Mouse (Mus musculus): ENCODE data around the gene Selenom.

DNA sequence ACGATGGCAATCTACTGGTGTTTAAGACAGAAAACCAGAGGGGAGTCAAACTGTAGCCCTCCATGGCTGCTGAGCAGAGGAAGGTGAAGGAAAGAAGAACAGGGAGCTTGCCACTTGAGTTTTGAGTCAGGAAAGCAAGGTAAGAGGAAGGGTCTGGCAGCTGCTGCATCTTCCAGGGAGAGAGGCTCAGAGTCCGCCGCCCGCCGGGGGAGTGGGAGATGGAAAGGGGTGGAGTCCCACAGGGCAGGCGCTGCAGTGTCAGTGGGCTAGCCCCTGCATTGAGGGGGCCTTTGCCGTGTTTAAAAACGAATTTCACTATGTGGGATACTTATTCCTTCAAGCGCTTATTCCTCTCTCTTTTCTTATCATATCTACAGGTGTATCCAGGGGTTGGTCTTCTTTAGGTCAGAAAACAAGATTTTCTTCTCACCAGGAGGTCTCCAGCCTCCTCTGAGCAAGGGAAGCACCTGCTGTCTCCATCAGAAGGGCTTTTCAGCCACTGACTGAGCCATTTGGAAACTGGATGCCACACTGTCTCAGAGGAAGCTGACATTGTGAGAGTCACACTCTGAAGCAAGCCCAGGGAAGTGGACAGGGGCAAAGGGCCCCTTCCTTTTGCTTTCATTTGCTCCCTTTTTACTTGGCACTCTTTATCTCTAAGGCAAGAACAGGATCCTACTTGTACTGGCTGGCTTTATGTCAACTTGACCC lies 31.2 kb downstream of the Selenom start:
- TF ChIP-seq POLR2A (IDR thresholded peaks at IDR 0.05; ENCODE audit: borderline replicate concordance, extremely low read depth, low read depth, low read length) (no peak), CTCF (IDR thresholded peaks at IDR 0.05; ENCODE audit: insufficient read depth, low read length) (no peak)

All from lung, adult 2 months (tissue).